Mouse (Mus musculus) spleen, postnatal 10 days (tissue): ENCODE results near the gene Lgr4.

Experiments
- DNase-seq, 2 experiments: peaks; one replicate each; pipeline ENCODE4 v3.0.0; 2021 to 2022; ENCODE audit warnings: low spot score in 2 of 2

The Lgr4 gene

GRCm38 (mm10) chr2:109949519-109949918 is 32.1 kb downstream of the Lgr4 start:
- DNase-seq = no peak

- no peak for DNase-seq
These were observed 32.9 kb downstream of the Lgr4 start for GRCm38 (mm10) chr2:109950311-109950710.

- DNase-seq = no peak
These were observed 33.6 kb downstream of the Lgr4 start for GRCm38 (mm10) chr2:109951050-109951449.

GRCm38 (mm10) chr2:109953048-109953717 is 35.7 kb downstream of the Lgr4 start:
- no peak for DNase-seq

- DNase-seq = no peak
These were observed 36.4 kb downstream of the Lgr4 start for GRCm38 (mm10) chr2:109953893-109954292.

GRCm38 (mm10) chr2:109955060-109955459 is 37.6 kb downstream of the Lgr4 start:
- no peak for DNase-seq

GRCm38 (mm10) chr2:109955910-109956309 is 38.5 kb downstream of the Lgr4 start:
- no peak for DNase-seq

GRCm38 (mm10) chr2:109956785-109957184 is 39.3 kb downstream of the Lgr4 start:
- DNase-seq = no peak

- DNase-seq = no peak
These were observed 41.4 kb downstream of the Lgr4 start for GRCm38 (mm10) chr2:109958692-109959406.

- DNase-seq = no peak
These were observed 42.1 kb downstream of the Lgr4 start for GRCm38 (mm10) chr2:109959407-109960075.

GRCm38 (mm10) chr2:109960246-109960645 is 42.8 kb downstream of the Lgr4 start:
- no peak for DNase-seq

- DNase-seq = no peak
These were observed 43.7 kb downstream of the Lgr4 start for GRCm38 (mm10) chr2:109961174-109961573.

GRCm38 (mm10) chr2:109963591-109964258 is 46.3 kb downstream of the Lgr4 start:
- no peak for DNase-seq

GRCm38 (mm10) chr2:109965753-109966420 is 48.4 kb downstream of the Lgr4 start:
- no peak for DNase-seq

- DNase-seq = no peak
These were observed 49.4 kb downstream of the Lgr4 start for GRCm38 (mm10) chr2:109966863-109967262.

- DNase-seq = no peak
These were observed 51.9 kb downstream of the Lgr4 start for GRCm38 (mm10) chr2:109969381-109969780.

- DNase-seq = no peak
These were observed 52.6 kb downstream of the Lgr4 start for GRCm38 (mm10) chr2:109969926-109970532.

- DNase-seq = no peak
These were observed 53.4 kb downstream of the Lgr4 start for GRCm38 (mm10) chr2:109970744-109971410.

GRCm38 (mm10) chr2:109972310-109972709 is 54.9 kb downstream of the Lgr4 start:
- DNase-seq = no peak

GRCm38 (mm10) chr2:109972922-109973321 is 55.5 kb downstream of the Lgr4 start:
- DNase-seq = no peak

GRCm38 (mm10) chr2:109974807-109975206 is 57.4 kb downstream of the Lgr4 start:
- no peak for DNase-seq
